Mouse (Mus musculus) lung, adult 18-20 months (tissue): ENCODE measurements at regions not wholly inside any gene's neighbourhood (a gene's known extent, or its start where the extent isn't known, plus 50 kb on each side); places are given as distances from the start of the nearest gene placed in this dataset.

Source experiments
- DNase-seq, 2 experiments: peaks; one replicate each; pipeline ENCODE4 v3.0.0; 2022; ENCODE audit warnings: mixed read lengths in 2 of 2

- no peak for DNase-seq
Measured at GRCm38 (mm10) chr3:35688111-35688510, 65.8 kb upstream of the Atp11b start.

- peak; percentile 9 to 16 for DNase-seq
Measured at GRCm38 (mm10) chr3:35688781-35689180, 65.1 kb upstream of the Atp11b start.

- peak; percentile 76 to 79 for DNase-seq
Measured at GRCm38 (mm10) chr3:35693039-35693438, 60.9 kb upstream of the Atp11b start.

- DNase-seq: no peak
Measured at GRCm38 (mm10) chr3:35693551-35693950, 60.4 kb upstream of the Atp11b start.

- DNase-seq: no peak
Measured at GRCm38 (mm10) chr3:35694241-35694640, 59.7 kb upstream of the Atp11b start.

- DNase-seq: no peak
Measured at GRCm38 (mm10) chr3:35695859-35696258, 58.0 kb upstream of the Atp11b start.

GRCm38 (mm10) chr3:35699266-35699665, 54.6 kb upstream of the Atp11b start:
- DNase-seq: no peak

GRCm38 (mm10) chr3:35699979-35700378, 53.9 kb upstream of the Atp11b start:
- no peak for DNase-seq

- DNase-seq: peak in 1 of 2 experiments; percentile 3
Measured at GRCm38 (mm10) chr3:35703528-35704327, 50.2 kb upstream of the Atp11b start.
